In genomic region chr5:134176169-134176881, GRCm38 (mm10) we compare ENCODE assay signal across 8 mouse cellular contexts. TPM values are rescaled to one million over a fixed set of nuclear protein-coding genes. Genes with fewer than 3 reads are reported as not detected.
DNase-seq lines count a peak whose midpoint lies in the region; ATAC-seq lines count a peak whose summit lies in the region.

TSS of gene Rcc1l (minus strand) at chr5:134176774.

- peak; percentile 96 for DNase-seq in MEL-GATA-1-ER (ENCODE audit: extremely low read depth, low read depth)
- peak; percentile 89 for DNase-seq in cerebellum, adult 9-10 months
- DNase-seq in frontal cortex, adult 2 months (ENCODE audit: extremely low spot score in 1 of 2, low spot score in 1 of 2): peak; percentile 81 to 90
- peak; percentile 89 for DNase-seq in hindbrain, embryonic 11.5 days (ENCODE audit: low spot score)
- peak; percentile 81 to 86 for DNase-seq in layer of hippocampus, postnatal 10 days (ENCODE audit: low spot score in 2 of 2)
- peak; percentile 92 for DNase-seq in lung, postnatal 10 days
- DNase-seq in ovary, postnatal 36 days (ENCODE audit: low spot score): peak; percentile 79
- peak; percentile 81 for DNase-seq in thymus, postnatal 25 days

- no peaks in the 10 kb centered on the region; the same call in none of the 2 replicates for H3K4me1 ChIP-seq in hindbrain, embryonic 11.5 days (replicated peaks; ENCODE audit: control insufficient read depth, insufficient read depth, low read length)

- 0 out of 2 replicates have a peak within 1 kb of the TSS, but pooled peaks have one; percentile 20 for H3K27ac ChIP-seq in hindbrain, embryonic 11.5 days (ENCODE audit: low read depth, low read length)

- H3K4me3 ChIP-seq in hindbrain, embryonic 11.5 days (ENCODE audit: low read depth, low read length): peak within 1 kb of the TSS; percentile 96

- WGBS in hindbrain, embryonic 11.5 days: under 1% methylated on average over 42 of the region's 72 CpGs

- H3K9ac ChIP-seq in hindbrain, embryonic 11.5 days (ENCODE audit: low read depth, low read length): peak within 1 kb of the TSS; percentile 65

- peak; percentile 83 for ATAC-seq in hindbrain, embryonic 11.5 days (ENCODE audit: low FRiP score)

- peak within 1 kb of the TSS; percentile 84 for H3K4me2 ChIP-seq in hindbrain, embryonic 11.5 days (replicated peaks; ENCODE audit: low read depth, low read length)

- H3K36me3 ChIP-seq in hindbrain, embryonic 11.5 days (ENCODE audit: control insufficient read depth, insufficient read depth, low read length): no peaks in the 10 kb centered on the region

- no peaks in the 10 kb centered on the region for H3K9me3 ChIP-seq in hindbrain, embryonic 11.5 days (ENCODE audit: control insufficient read depth, low read length)

- no peaks in the 10 kb centered on the region for H3K27me3 ChIP-seq in hindbrain, embryonic 11.5 days (ENCODE audit: control insufficient read depth, insufficient read depth, low read length)

RNA-seq across cellular contexts. Expression of gene Rcc1l, which starts in this region (rescaled TPM):
- 17.1 and 17.8 TPM in 2 replicates for polyA plus RNA-seq in frontal cortex, adult 2 months (2012; rRNA removed)
- polyA plus RNA-seq in hindbrain, embryonic 11.5 days (2014; fragmentation: Nextera tagmentation; extraction: Ambion mirVana): 21.8 and 22.8 TPM in 2 replicates
- total RNA-seq in layer of hippocampus, postnatal 10 days (2021): 10 to 100 TPM; 18.0 to 20.8 TPM

Comparison
In these comparisons a context has a peak if more than half of its experiments do, and no peak if none do; other contexts are left out.
1. Peak in every context shown above with its lines: DNase-seq, ATAC-seq, H3K4me3 ChIP-seq and H3K27ac ChIP-seq.